Mouse (Mus musculus) forebrain, postnatal 0 days (tissue): Measurements from ENCODE around the gene Popdc3. TPM values are rescaled to one million over a fixed set of nuclear protein-coding genes. Genes with fewer than 3 reads are reported as not detected.

ENCODE experiments used
- ATAC-seq: fragments of 200-750 bp; cut with Nextera tagmentation; 2 replicates; pipeline ENCODE4 v1.8.0; 2017; ENCODE audit warnings: mild to moderate bottlenecking, moderate library complexity
- DNase-seq: peaks from one replicate; pipeline ENCODE4 v3.0.0-alpha.2; 2015
- H3K27ac ChIP-seq: fragments of 300-500 bp; sonication (generic); 2 replicates; pipeline ENCODE4 v1.5.1; 2014; ENCODE audit warnings: low read depth, mild to moderate bottlenecking, antibody characterized with exemption, low read length, moderate library complexity, mixed read lengths
- H3K27me3 ChIP-seq: fragments of 300-500 bp; sonication (generic); 2 replicates; pipeline ENCODE4 v1.6.1; 2014; ENCODE audit warnings: mild to moderate bottlenecking, low read length, mixed read lengths; ENCODE audit not compliant: insufficient read depth
- H3K36me3 ChIP-seq: fragments of 300-500 bp; sonication (generic); 2 replicates; pipeline ENCODE4 v1.6.1; 2014; ENCODE audit warnings: mild to moderate bottlenecking, moderate library complexity; ENCODE audit not compliant: insufficient read depth
- H3K4me1 ChIP-seq: fragments of 300-500 bp; sonication (generic); 2 replicates; pipeline ENCODE4 v1.6.1; 2014; ENCODE audit warnings: antibody characterized with exemption; ENCODE audit not compliant: insufficient read depth
- H3K4me2 ChIP-seq: fragments of 300-500 bp; sonication (generic); 2 replicates; pipeline ENCODE4 v1.6.1; 2014; ENCODE audit warnings: low read depth, mild to moderate bottlenecking, moderate library complexity
- H3K4me3 ChIP-seq: fragments of 300-500 bp; sonication (generic); 2 replicates; pipeline ENCODE4 v1.5.1; 2014; ENCODE audit warnings: low read depth, low read length, mixed read lengths
- H3K9ac ChIP-seq: fragments of 300-500 bp; sonication (generic); 2 replicates; pipeline ENCODE4 v1.6.1; 2014; ENCODE audit warnings: mild to moderate bottlenecking
- H3K9me3 ChIP-seq: fragments of 300-500 bp; sonication (generic); 2 replicates; pipeline ENCODE4 v1.6.1; 2016; ENCODE audit warnings: low read length
- CTCF ChIP-seq: sonication (generic); IDR thresholded peaks from 2 replicates; pipeline ENCODE4 v1.5.1; 2016; ENCODE audit warnings: antibody characterized with exemption, control low read depth, low read depth
- WGBS: fragments of 180-500 bp; shearing (Covaris S2); extraction: QIAGEN DNeasy Blood & Tissue Kit; methylation state at CpG from one replicate; pipeline ENCODE4 v1.1.7; 2014; 5-methylcytosine and 5-hydroxymethylcytosine counted together
- polyA plus RNA-seq: library from polyadenylated mRNA; unstranded; fragments of >200 nt; fragmentation: Nextera tagmentation; extraction: Ambion mirVana; gene quantifications from 2 replicates; pipeline ENCODE4 v1.2.1, GENCODE M21; 2015
- total RNA-seq: library from RNA; depleted of rRNA; stranded (reverse); fragments of >200 nt; gene quantifications from 2 replicates; pipeline ENCODE4 v1.2.3, GENCODE M21; 2014

The Popdc3 gene
- total and polyA plus RNA-seq, 2 experiments from 2014 or later = 2.3 to 2.9 TPM

GRCm38 (mm10) chr10:45311129-45311528 is 133.2 kb downstream of the Popdc3 start:
- H3K4me1 ChIP-seq = no peaks in the 10 kb centered on the region
- TF ChIP-seq CTCF = no peak
- H3K27ac ChIP-seq = no peak overlapping the region
- no peaks in the 10 kb centered on the region for H3K27me3 ChIP-seq
- no peak for DNase-seq
- H3K4me3 ChIP-seq = no peak overlapping the region
- 72% methylated on average over 5 of the region's 5 CpGs for WGBS
- no peak overlapping the region for H3K4me2 ChIP-seq
- H3K9ac ChIP-seq = no peak overlapping the region
- H3K36me3 ChIP-seq = no peaks in the 10 kb centered on the region
- ATAC-seq = peak; percentile 29
- H3K9me3 ChIP-seq = no peaks in the 10 kb centered on the region

DNA sequence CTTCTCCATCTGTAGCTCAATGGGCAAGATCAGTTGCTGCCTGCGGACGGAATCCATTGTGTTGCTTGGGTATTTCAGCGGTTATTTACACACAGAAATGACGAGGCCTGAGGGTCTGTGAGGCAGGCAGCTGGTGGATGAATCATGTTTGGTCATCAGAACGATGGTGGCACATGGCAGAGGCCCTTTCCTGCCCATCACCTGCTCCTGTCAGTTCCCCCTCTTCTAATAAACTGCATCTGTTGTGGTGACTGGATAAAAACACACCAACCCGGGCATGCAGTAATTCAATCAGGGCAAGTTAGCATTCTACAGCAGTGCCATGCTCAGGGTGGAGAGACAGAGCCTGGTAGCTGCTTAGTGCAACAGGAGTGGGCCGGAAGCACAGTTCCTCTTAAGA is 133.7 kb downstream of the Popdc3 start:
- H3K9me3 ChIP-seq = no peaks in the 10 kb centered on the region
- no peak overlapping the region for H3K27ac ChIP-seq
- ATAC-seq (peak; percentile 50), DNase-seq (no peak)
- H3K36me3 ChIP-seq = no peaks in the 10 kb centered on the region
- H3K27me3 ChIP-seq = no peaks in the 10 kb centered on the region
- whole genome bisulfite sequencing = 45% methylated on average over 7 of the region's 7 CpGs
- no peak for TF ChIP-seq CTCF
- H3K4me2 ChIP-seq = no peak overlapping the region
- H3K4me1 ChIP-seq = no peaks in the 10 kb centered on the region
- no peak overlapping the region for H3K4me3 ChIP-seq
- H3K9ac ChIP-seq = no peak overlapping the region

DNA sequence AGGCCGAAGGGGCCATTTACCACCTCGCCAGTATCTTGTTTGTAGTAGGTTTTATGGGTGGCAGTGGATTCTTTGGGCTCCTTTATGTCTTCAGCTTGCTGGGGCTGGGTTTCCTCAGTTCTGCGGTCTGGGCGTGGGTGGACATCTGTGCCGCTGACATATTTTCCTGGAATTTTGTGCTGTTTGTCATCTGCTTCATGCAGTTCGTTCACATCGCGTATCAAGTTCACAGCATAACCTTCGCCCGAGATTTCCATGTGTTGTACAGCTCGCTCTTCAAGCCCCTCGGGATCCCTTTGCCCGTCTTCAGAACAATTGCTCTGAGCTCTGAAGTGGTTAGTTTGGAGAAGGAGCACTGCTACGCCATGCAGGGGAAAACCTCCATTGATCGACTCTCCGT is 137.0 kb downstream of the Popdc3 start:
- DNase-seq = no peak
- H3K27me3 ChIP-seq = no peaks in the 10 kb centered on the region
- WGBS = 95% methylated on average over 16 of the region's 16 CpGs

DNA sequence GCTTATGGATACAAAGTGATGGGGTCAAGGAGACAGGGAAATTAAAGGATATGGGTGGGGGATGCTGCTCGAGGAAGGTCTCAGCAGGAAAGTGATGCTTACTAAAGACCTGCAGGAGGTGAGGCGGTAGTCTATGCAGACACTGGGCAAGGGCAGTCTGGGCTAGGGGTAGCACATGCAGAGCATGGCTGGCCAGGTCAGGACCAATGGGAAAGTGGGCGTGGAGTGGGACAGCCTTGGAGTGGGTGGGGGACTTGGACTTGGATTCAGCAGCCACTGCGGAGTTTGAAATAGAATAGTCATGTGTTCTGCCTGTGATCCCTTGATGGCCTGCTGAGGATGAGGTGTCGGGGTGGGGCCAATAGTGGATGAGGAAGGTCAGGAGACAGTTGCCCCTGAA is 141.0 kb downstream of the Popdc3 start:
- Histone ChIP-seq H3K4me2 (no peak overlapping the region), H3K4me3 (no peak overlapping the region), H3K27me3 (no peaks in the 10 kb centered on the region), H3K4me1 (no peaks in the 10 kb centered on the region), H3K36me3 (no peaks in the 10 kb centered on the region), H3K9me3 (no peaks in the 10 kb centered on the region), H3K9ac (no peak overlapping the region), H3K27ac (no peak overlapping the region)
- DNase-seq = no peak
- WGBS = 90% methylated on average over 5 of the region's 5 CpGs
- ATAC-seq = no peak
- no peak for TF ChIP-seq CTCF

More for the DNA sequence above, 137.0 kb downstream of the Popdc3 start:
- no peak overlapping the region for H3K27ac ChIP-seq
- H3K4me2 ChIP-seq = no peak overlapping the region
- no peak for TF ChIP-seq CTCF
- H3K36me3 ChIP-seq = no peaks in the 10 kb centered on the region
- H3K9ac ChIP-seq = no peak overlapping the region
- ATAC-seq = no peak
- H3K9me3 ChIP-seq = no peaks in the 10 kb centered on the region
- H3K4me1 ChIP-seq = no peaks in the 10 kb centered on the region
- no peak overlapping the region for H3K4me3 ChIP-seq

DNA sequence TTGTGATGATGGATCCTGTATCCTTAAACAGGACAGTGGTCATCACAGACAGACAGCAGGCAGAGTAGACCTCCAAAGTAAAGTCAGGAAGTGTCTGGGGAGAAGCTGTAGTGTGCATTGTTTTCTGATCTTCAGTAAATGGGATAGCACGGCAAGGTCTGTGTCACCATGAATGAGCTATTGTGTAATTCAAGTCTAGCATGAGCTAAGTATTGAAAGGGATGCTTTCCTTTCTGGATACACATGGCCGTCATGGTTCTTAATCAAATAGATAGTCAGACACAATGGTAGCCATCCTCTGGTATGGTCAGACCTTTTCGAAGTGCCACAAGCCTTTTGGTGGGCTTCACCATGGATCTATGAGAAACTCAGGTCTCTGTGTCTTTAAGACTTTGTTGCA is 142.4 kb downstream of the Popdc3 start:
- no peak for DNase-seq
- 53% methylated on average over 3 of the region's 3 CpGs for WGBS
- no peak overlapping the region for H3K9ac ChIP-seq

DNA sequence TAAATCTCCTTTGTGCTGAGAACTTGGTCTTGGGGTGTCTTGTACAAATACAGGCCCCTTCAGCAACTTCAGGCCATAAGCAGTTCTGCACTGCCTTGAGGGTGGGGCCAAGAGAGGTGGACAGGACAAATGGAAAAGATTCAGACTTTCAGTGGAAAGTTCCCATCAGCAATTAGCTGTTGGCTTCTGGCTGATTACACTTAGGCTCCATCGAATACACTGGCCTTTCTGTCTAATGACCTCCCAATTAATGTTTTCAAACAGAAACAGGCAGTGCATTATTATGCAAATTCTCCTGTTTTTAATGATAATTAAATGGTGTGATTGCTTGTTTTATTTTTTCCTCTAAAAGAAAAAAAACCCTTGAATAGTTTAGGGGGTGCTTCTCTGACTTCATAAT is 146.3 kb downstream of the Popdc3 start:
- DNase-seq = no peak
- Histone ChIP-seq H3K4me3 (no peak overlapping the region), H3K27ac (no peak overlapping the region), H3K4me2 (no peak overlapping the region), H3K9me3 (no peaks in the 10 kb centered on the region), H3K27me3 (no peaks in the 10 kb centered on the region), H3K9ac (no peak overlapping the region), H3K4me1 (no peaks in the 10 kb centered on the region), H3K36me3 (no peaks in the 10 kb centered on the region)
- no peak for TF ChIP-seq CTCF
- WGBS = 7% methylated on average over 1 of the region's 1 CpGs
- no peak for ATAC-seq

More for the DNA sequence above, 142.4 kb downstream of the Popdc3 start:
- H3K27me3 ChIP-seq = no peaks in the 10 kb centered on the region
- ATAC-seq = no peak
- no peaks in the 10 kb centered on the region for H3K4me1 ChIP-seq
- H3K27ac ChIP-seq = no peak overlapping the region
- H3K4me2 ChIP-seq = no peak overlapping the region
- H3K4me3 ChIP-seq = no peak overlapping the region
- no peaks in the 10 kb centered on the region for H3K9me3 ChIP-seq
- TF ChIP-seq CTCF = no peak
- no peaks in the 10 kb centered on the region for H3K36me3 ChIP-seq

GRCm38 (mm10) chr10:45328196-45329000 is 150.5 kb downstream of the Popdc3 start:
- no peak for TF ChIP-seq CTCF
- ATAC-seq = no peak
- 69% methylated on average over 7 of the region's 7 CpGs for WGBS

More at GRCm38 (mm10) chr10:45328196-45329000, 150.5 kb downstream of the Popdc3 start:
- H3K36me3 ChIP-seq = no peaks in the 10 kb centered on the region
- no peak overlapping the region for H3K4me3 ChIP-seq
- H3K4me2 ChIP-seq = no peak overlapping the region
- no peak overlapping the region for H3K27ac ChIP-seq
- no peaks in the 10 kb centered on the region for H3K4me1 ChIP-seq
- H3K27me3 ChIP-seq = no peaks in the 10 kb centered on the region
- no peaks in the 10 kb centered on the region for H3K9me3 ChIP-seq
- H3K9ac ChIP-seq = no peak overlapping the region
- DNase-seq = no peak
